Mouse (Mus musculus): ENCODE results near the gene Sobp.

- peak; percentile 67 for TF ChIP-seq CTCF (conservative IDR thresholded peaks at IDR 0.05; ENCODE audit: insufficient read depth, insufficient read length, low read depth, low read length)
- no peak for TF ChIP-seq POLR2A (IDR thresholded peaks at IDR 0.05; ENCODE audit: low read depth, low read length)
Observed at GRCm38 (mm10) chr10:42987594-42988052, 186.7 kb downstream of the Sobp start.

Measured in kidney, adult 2 months (tissue).